Mouse (Mus musculus): Measurements from ENCODE around the gene Xkrx. TPM values are rescaled to one million over a fixed set of nuclear protein-coding genes. Genes with fewer than 3 reads are reported as not detected.
"Not testable (repeated sequence)": the region's sequence is repeated elsewhere in the genome, so short reads cannot be mapped to it uniquely, and the experiment has no call there.

Xkrx gene
- not detected in 2 replicates for polyA plus RNA-seq (2012; ENCODE audit: insufficient read depth, insufficient read length, low replicate concordance, missing spikeins)

DNA sequence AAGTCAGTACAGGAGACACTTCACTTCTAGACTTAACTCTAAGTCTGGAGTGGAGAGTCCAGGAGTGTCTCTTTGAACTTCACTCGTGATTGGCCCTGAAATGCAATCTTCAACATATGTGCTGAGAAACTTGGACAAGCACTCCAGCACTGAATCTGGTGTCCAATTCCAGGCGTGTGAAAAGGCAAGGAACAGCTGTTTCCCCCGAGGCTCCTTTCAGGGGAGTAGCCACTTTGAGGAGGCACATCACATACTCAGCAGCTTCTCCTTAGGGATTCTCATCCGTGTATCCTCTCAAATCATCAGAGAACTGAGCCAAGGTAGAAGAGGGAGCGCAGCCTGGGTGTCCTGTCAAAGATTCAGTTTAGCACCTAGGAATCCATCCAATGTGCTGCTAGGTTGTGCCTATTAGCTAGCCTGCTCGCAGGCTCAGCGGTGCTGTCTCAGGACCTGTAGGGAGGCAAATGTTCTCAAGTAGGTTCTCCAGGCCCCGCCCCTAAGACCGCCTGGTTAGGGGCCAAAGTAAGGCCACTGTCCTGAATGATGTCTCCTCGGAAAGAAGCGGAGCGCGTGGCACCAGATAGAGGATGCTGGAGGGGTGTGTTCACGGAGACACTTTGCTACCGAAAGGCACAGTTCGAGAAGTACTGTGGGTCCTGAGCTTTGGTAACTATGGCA is at the start of gene Xkrx:
Gene Xkrx, minus strand, starts transcription at position 34 of the 678 bp plus-strand sequence.
- 40% methylated on average over 16 of the region's 16 CpGs for WGBS

DNA sequence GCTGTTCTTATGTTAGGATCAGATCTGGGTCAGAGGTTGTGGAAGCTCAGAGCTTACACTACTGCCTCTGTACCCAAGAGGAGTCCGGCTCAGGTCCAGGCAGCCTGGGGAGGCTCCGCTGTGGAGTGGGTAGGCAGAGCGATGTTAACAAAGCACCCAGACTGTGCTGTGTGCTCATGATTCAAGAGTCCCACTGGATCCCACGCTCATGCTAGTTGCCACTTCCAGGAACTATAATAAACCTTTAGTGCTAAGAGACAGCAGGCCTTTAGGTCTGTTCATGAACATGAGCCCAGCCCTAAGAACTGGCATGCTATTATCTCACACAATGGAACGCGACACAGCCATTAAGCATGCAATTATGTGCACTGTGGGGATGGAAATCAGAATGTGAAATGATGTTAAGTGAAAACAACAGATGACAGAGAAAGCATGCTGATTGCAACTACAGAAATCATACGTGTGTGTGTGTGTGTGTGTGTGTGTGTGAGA is 49.3 kb upstream of the Xkrx start:
- no peak overlapping the region for H3K4me3 ChIP-seq (ENCODE audit: insufficient read depth, low read depth, low read length)
- H3K27ac ChIP-seq (ENCODE audit: insufficient read depth, low read depth, low read length), result no peak overlapping the region
- H3K4me1 ChIP-seq (ENCODE audit: control insufficient read depth, insufficient read depth, low read length), result no peaks in the 10 kb centered on the region
- TF ChIP-seq POLR2A (IDR thresholded peaks at IDR 0.05; ENCODE audit: insufficient read depth, low read depth, low read length), result no peak
- no peak for TF ChIP-seq CTCF (IDR thresholded peaks at IDR 0.05; ENCODE audit: insufficient read depth, low read depth, low read length)
- 39% methylated on average over 7 of the region's 7 CpGs for WGBS

More for the DNA sequence above, at the start of gene Xkrx:
- Histone ChIP-seq H3K27ac (ENCODE audit: insufficient read depth, low read depth, low read length) (no peak within 1 kb of the TSS), H3K4me1 (ENCODE audit: control insufficient read depth, insufficient read depth, low read length) (0 out of 2 replicates have a peak, but pooled peaks cover 7% of the 10 kb centered on the region), H3K4me3 (ENCODE audit: insufficient read depth, low read depth, low read length) (peak within 1 kb of the TSS; percentile 38)
- no peak for TF ChIP-seq CTCF (IDR thresholded peaks at IDR 0.05; ENCODE audit: insufficient read depth, low read depth, low read length)
- no peak for TF ChIP-seq POLR2A (IDR thresholded peaks at IDR 0.05; ENCODE audit: insufficient read depth, low read depth, low read length)

- Histone ChIP-seq H3K4me1 (ENCODE audit: control insufficient read depth, insufficient read depth, low read length) (no peaks in the 10 kb centered on the region), H3K27ac (ENCODE audit: insufficient read depth, low read depth, low read length) (no peak overlapping the region), H3K4me3 (ENCODE audit: insufficient read depth, low read depth, low read length) (no peak overlapping the region)
- TF ChIP-seq POLR2A (IDR thresholded peaks at IDR 0.05; ENCODE audit: insufficient read depth, low read depth, low read length), result no peak
- TF ChIP-seq CTCF (IDR thresholded peaks at IDR 0.05; ENCODE audit: insufficient read depth, low read depth, low read length), result no peak
- WGBS, result 80% methylated on average over 2 of the region's 2 CpGs
Measured at GRCm38 (mm10) chrX:134208491-134208890, 46.6 kb upstream of the Xkrx start.

DNA sequence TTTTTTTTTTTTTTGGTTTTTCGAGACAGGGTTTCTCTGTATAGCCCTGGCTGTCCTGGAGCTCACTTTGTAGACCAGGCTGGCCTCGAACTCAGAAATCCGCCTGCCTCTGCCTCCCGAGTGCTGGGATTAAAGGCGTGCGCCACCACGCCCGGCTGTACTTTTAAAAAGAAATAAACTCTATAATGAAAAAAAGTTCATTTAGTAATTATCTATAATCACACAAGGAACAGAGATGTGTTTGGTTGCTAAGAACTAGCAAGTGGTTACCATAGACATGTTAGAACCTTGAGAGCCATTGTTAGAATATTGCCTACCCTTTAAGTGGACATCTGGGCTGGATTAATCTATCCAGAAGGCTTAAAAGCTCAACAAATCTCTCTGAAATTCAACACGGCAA is 25.3 kb upstream of the Xkrx start, which contains the start of gene Arl13a:
Gene Arl13a, plus strand, starts transcription at position 301 of the 400 bp plus-strand sequence.
- H3K4me1 ChIP-seq (ENCODE audit: control insufficient read depth, insufficient read depth, low read length); H3K27ac ChIP-seq (ENCODE audit: insufficient read depth, low read depth, low read length); H3K4me3 ChIP-seq (ENCODE audit: insufficient read depth, low read depth, low read length): not testable (repeated sequence)
- 89% methylated on average over 9 of the region's 9 CpGs for WGBS

DNA sequence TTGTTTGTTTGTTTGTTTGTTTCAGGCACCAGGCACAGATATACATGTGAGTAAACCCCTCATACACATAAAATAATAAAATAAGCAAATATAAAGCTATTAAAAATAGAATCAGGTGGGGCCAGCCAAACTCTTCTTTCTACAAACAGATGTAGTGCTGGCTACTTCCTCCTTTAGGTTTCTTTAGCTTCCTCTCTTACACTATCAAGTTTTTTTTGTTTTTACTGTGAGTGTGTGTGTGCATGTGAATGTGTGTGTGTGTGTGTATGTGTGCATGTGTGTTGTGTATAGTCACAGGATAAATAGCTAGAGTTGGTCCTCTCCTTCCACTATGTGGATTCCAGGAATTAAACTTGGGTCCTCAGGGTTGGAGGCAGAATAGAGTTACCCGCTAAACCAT is 12.8 kb upstream of the Xkrx start:
- Histone ChIP-seq H3K4me1 (ENCODE audit: control insufficient read depth, insufficient read depth, low read length) (no peaks in the 10 kb centered on the region), H3K4me3 (ENCODE audit: insufficient read depth, low read depth, low read length) (no peak overlapping the region), H3K27ac (ENCODE audit: insufficient read depth, low read depth, low read length) (no peak overlapping the region)
- WGBS, result 100% methylated on average over 1 of the region's 1 CpGs
- TF ChIP-seq CTCF (IDR thresholded peaks at IDR 0.05; ENCODE audit: insufficient read depth, low read depth, low read length), result no peak

DNA sequence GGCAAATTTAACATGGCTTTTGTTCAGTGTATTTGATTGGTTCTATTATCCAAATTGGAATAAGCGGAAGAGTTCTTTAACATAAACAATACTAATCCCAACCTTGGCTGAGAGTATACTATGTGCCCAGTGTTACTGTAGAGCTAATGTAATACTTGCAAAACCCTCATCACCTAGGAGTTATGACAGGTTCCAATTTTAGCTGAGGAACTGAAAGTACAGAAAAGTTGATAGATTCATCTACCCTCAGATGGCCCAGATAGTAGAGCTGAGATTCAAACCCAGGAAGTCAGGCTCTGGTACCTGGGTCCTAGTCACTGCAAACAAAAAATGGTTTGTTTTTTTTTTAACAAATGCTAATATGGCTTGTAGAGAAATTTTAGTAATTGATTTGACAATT is 8.7 kb upstream of the Xkrx start:
- TF ChIP-seq CTCF (IDR thresholded peaks at IDR 0.05; ENCODE audit: insufficient read depth, low read depth, low read length) (no peak), POLR2A (IDR thresholded peaks at IDR 0.05; ENCODE audit: insufficient read depth, low read depth, low read length) (no peak)
- no peak overlapping the region for H3K4me3 ChIP-seq (ENCODE audit: insufficient read depth, low read depth, low read length)
- no peak overlapping the region for H3K27ac ChIP-seq (ENCODE audit: insufficient read depth, low read depth, low read length)
- WGBS, result 97% methylated on average over 1 of the region's 1 CpGs
- no peaks in the 10 kb centered on the region for H3K4me1 ChIP-seq (ENCODE audit: control insufficient read depth, insufficient read depth, low read length)

GRCm38 (mm10) chrX:134163484-134163883 is 1.6 kb upstream of the Xkrx start:
- WGBS, result 56% methylated on average over 4 of the region's 4 CpGs
- 0 out of 2 replicates have a peak, but pooled peaks cover 7% of the 10 kb centered on the region for H3K4me1 ChIP-seq (ENCODE audit: control insufficient read depth, insufficient read depth, low read length)
- no peak for TF ChIP-seq CTCF (IDR thresholded peaks at IDR 0.05; ENCODE audit: insufficient read depth, low read depth, low read length)
- no peak for TF ChIP-seq POLR2A (IDR thresholded peaks at IDR 0.05; ENCODE audit: insufficient read depth, low read depth, low read length)
- H3K4me3 ChIP-seq (ENCODE audit: insufficient read depth, low read depth, low read length), result no peak overlapping the region
- no peak overlapping the region for H3K27ac ChIP-seq (ENCODE audit: insufficient read depth, low read depth, low read length)

- H3K27ac ChIP-seq (ENCODE audit: insufficient read depth, low read depth, low read length), result no peak overlapping the region
- 20% methylated on average over 11 of the region's 11 CpGs for WGBS
- peak overlapping the region; percentile 38 for H3K4me3 ChIP-seq (ENCODE audit: insufficient read depth, low read depth, low read length)
- no peak for TF ChIP-seq POLR2A (IDR thresholded peaks at IDR 0.05; ENCODE audit: insufficient read depth, low read depth, low read length)
- no peak for TF ChIP-seq CTCF (IDR thresholded peaks at IDR 0.05; ENCODE audit: insufficient read depth, low read depth, low read length)
- H3K4me1 ChIP-seq (ENCODE audit: control insufficient read depth, insufficient read depth, low read length), result 0 out of 2 replicates have a peak, but pooled peaks cover 7% of the 10 kb centered on the region
Measured at GRCm38 (mm10) chrX:134162826-134163225, 950 bp upstream of the Xkrx start.

DNA sequence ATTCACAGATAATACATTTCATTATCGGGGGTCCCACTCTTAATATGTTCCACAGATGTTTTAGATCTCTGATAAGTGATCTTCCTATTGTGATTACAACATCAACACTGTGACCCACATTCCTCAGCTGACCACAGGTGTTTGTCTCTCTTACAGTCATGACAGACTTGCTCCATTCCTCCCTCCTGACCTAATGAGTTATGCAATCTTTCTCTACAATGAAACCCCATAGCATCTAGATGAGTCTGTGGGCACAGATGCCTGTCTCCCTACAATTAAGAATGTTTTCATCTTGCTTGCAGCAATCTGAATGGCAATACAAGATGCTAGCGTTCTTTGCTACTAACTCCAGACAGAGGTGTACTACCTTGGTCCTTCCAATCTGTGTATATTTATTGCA is 1.4 kb downstream of the Xkrx start:
- WGBS, result 97% methylated on average over 2 of the region's 2 CpGs
- Histone ChIP-seq H3K27ac (ENCODE audit: insufficient read depth, low read depth, low read length) (no peak overlapping the region), H3K4me1 (ENCODE audit: control insufficient read depth, insufficient read depth, low read length) (0 out of 2 replicates have a peak, but pooled peaks cover 7% of the 10 kb centered on the region), H3K4me3 (ENCODE audit: insufficient read depth, low read depth, low read length) (no peak overlapping the region)
- no peak for TF ChIP-seq CTCF (IDR thresholded peaks at IDR 0.05; ENCODE audit: insufficient read depth, low read depth, low read length)
- TF ChIP-seq POLR2A (IDR thresholded peaks at IDR 0.05; ENCODE audit: insufficient read depth, low read depth, low read length), result no peak

Measured in olfactory bulb, adult 2 months (tissue).